Mouse (Mus musculus) lung, postnatal 0 days (tissue): Measurements from ENCODE around the gene Nfs1.

Experiments
- CTCF ChIP-seq: IDR thresholded peaks from 2 replicates; pipeline ENCODE4 v1.5.1; 2016; ENCODE audit warnings: antibody characterized with exemption, mild to moderate bottlenecking
- EP300 ChIP-seq: IDR thresholded peaks from 2 replicates; pipeline ENCODE4 v1.6.1; 2016; ENCODE audit warnings: antibody characterized with exemption, mild to moderate bottlenecking, control low read depth

DNA sequence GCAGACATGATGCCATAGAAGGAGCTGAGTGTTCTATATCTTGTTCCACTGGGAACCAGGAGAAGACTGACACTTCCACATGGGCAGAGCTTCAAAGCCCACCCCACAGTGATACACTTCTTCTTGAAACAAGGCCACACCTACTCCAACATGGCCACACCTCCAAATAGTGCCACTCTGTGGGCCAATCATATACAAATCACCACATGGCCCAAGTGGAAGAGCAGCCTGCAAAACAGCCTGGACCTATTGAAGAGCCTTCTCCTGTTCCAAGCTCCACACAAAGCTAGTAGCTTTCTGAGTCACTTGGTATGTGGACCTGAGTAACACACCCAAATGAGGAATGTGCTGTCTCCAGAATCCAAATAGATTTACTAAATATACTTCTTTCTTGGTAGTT, 24.4 kb downstream of the Nfs1 start:
- TF ChIP-seq CTCF (no peak), EP300 (no peak)
